In genomic region chr8:116480894-116481293, GRCm38 (mm10) we compare ENCODE assay signal across 8 mouse cellular contexts. TPM values are rescaled to one million over a fixed set of nuclear protein-coding genes. Genes with fewer than 3 reads are reported as not detected.
DNase-seq lines count a peak whose midpoint lies in the region; ATAC-seq and TF ChIP-seq lines count a peak whose summit lies in the region.

No protein-coding gene starts in this region.

- no peak overlapping the region for H3K4me3 ChIP-seq in forebrain, embryonic 13.5 days
- no peak overlapping the region for H3K4me3 ChIP-seq in intestine, postnatal 0 days (ENCODE audit: low read depth, low read length)

- no peak for TF ChIP-seq POLR2A in brain, embryonic 14.5 days (IDR thresholded peaks at IDR 0.05; ENCODE audit: borderline replicate concordance, extremely low read depth, insufficient read depth, insufficient read length, poor library complexity, severe bottlenecking)

- 0 out of 2 replicates have a peak, but pooled peaks have one; percentile 36 for ATAC-seq in forebrain, embryonic 13.5 days
- ATAC-seq in intestine, postnatal 0 days: no peak

- intact Hi-C loops in left cerebral cortex, postnatal 4 days (cut with DNase I): loop anchor here (5.0 kb wide), 1 partner anchor 391 kb away; no protein-coding TSS in a partner anchor

- WGBS in forebrain, embryonic 13.5 days: 18% methylated on average over 7 of the region's 7 CpGs
- WGBS in intestine, postnatal 0 days: 18% methylated on average over 7 of the region's 7 CpGs

- peak; percentile 61 for DNase-seq in urinary bladder, postnatal 14 days (ENCODE audit: low spot score)
- no peak for DNase-seq in urinary bladder, adult 2 months (ENCODE audit: low spot score)
- peak; percentile 81 for DNase-seq in brain, embryonic 14.5 days (ENCODE audit: low read depth)
- peak; percentile 62 for DNase-seq in left cerebral cortex, postnatal 4 days
- peak; percentile 26 to 51 for DNase-seq in natural killer cell, adult 2 months (ENCODE audit: low spot score in 2 of 2)
- peak; percentile 76 for DNase-seq in thymus, postnatal 14 days

- no peaks in the 10 kb centered on the region for H3K36me3 ChIP-seq in forebrain, embryonic 13.5 days (ENCODE audit: poor library complexity, severe bottlenecking)
- no peaks in the 10 kb centered on the region for H3K36me3 ChIP-seq in intestine, postnatal 0 days (ENCODE audit: control insufficient read depth, insufficient read depth)

- no peaks in the 10 kb centered on the region for H3K9me3 ChIP-seq in forebrain, embryonic 13.5 days (replicated peaks)
- H3K9me3 ChIP-seq in intestine, postnatal 0 days (ENCODE audit: control insufficient read depth): no peaks in the 10 kb centered on the region

- H3K4me2 ChIP-seq in forebrain, embryonic 13.5 days: no peak overlapping the region
- no peak overlapping the region for H3K4me2 ChIP-seq in intestine, postnatal 0 days (replicated peaks; ENCODE audit: low read depth)

- no peak overlapping the region for H3K9ac ChIP-seq in forebrain, embryonic 13.5 days
- no peak overlapping the region for H3K9ac ChIP-seq in intestine, postnatal 0 days (ENCODE audit: low read depth, low read length)

- peak; percentile 88 for TF ChIP-seq CTCF in brain, embryonic 14.5 days (IDR thresholded peaks at IDR 0.05; ENCODE audit: borderline replicate concordance, extremely low read depth, insufficient read depth, insufficient read length)
- TF ChIP-seq CTCF in intestine, postnatal 0 days (IDR thresholded peaks at IDR 0.05; ENCODE audit: low read depth): peak; percentile 92

- no peak overlapping the region for H3K27ac ChIP-seq in forebrain, embryonic 13.5 days
- no peak overlapping the region for H3K27ac ChIP-seq in intestine, postnatal 0 days (ENCODE audit: low read depth, low read length)

- H3K27me3 ChIP-seq in forebrain, embryonic 13.5 days: peaks cover 12% of the 10 kb centered on the region
- H3K27me3 ChIP-seq in intestine, postnatal 0 days (replicated peaks; ENCODE audit: control insufficient read depth, insufficient read depth, low read length): no peaks in the 10 kb centered on the region

- peaks cover 4% of the 10 kb centered on the region; the same call in 1 of the 2 replicates for H3K4me1 ChIP-seq in forebrain, embryonic 13.5 days
- no peaks in the 10 kb centered on the region for H3K4me1 ChIP-seq in intestine, postnatal 0 days (replicated peaks; ENCODE audit: control insufficient read depth, insufficient read depth, low read length)

RNA-seq across cellular contexts. Expression of gene Dynlrb2, which starts 23.9 kb away (rescaled TPM):
- 0.30 TPM in 1 of 2 replicates, not detected in the other for polyA plus RNA-seq in urinary bladder, adult 2 months (2012; rRNA removed)
- polyA plus RNA-seq in brain, embryonic 14.5 days (2012; rRNA removed): 10.9 and 12.9 TPM in 2 replicates
- 11.7 and 14.4 TPM in 2 replicates for polyA plus RNA-seq in forebrain, embryonic 13.5 days (2015; fragmentation: Nextera tagmentation; extraction: Ambion mirVana)
- polyA plus RNA-seq in intestine, postnatal 0 days (2015; fragmentation: Nextera tagmentation; extraction: Ambion mirVana): not detected in 2 replicates
- 1 to 10 TPM; 1.8 to 3.1 TPM for total RNA-seq in left cerebral cortex, postnatal 4 days (2021)
